Mouse (Mus musculus) megakaryocyte, adult 5-6 weeks (primary cell): ENCODE results near the gene Hist1h2bg. TPM values are rescaled to one million over a fixed set of nuclear protein-coding genes. Genes with fewer than 3 reads are reported as not detected.

Source experiments
- ATAC-seq: 2 replicates; pipeline ENCODE4 v1.8.0; 2016; ENCODE audit warnings: mild to moderate bottlenecking, inconsistent platforms; ENCODE audit not compliant: poor library complexity, severe bottlenecking
- total RNA-seq, 2 experiments: library from RNA; stranded (forward) in 1 of 2; stranded (reverse) in 1 of 2; fragments of 153-499, 151-499 nt in 1 of 2; fragments of 221-1000, 200-1000 nt in 1 of 2; gene quantifications; 2 replicates each; pipeline versions ENCODE4 v1.2.3 to v1.2.4; 2015 to 2017

Gene Hist1h2bg
- total RNA-seq, 2 experiments from 2014 or later = 325 to 1,721 TPM

- no peak for ATAC-seq
Measured at GRCm38 (mm10) chr13:23610393-23610792, 39.2 kb downstream of the Hist1h2bg start.

GRCm38 (mm10) chr13:23611638-23612037 lies 40.4 kb downstream of the Hist1h2bg start:
- no peak for ATAC-seq

GRCm38 (mm10) chr13:23620056-23620732 lies 49.0 kb downstream of the Hist1h2bg start:
- no peak for ATAC-seq

GRCm38 (mm10) chr13:23620733-23621531 lies 49.7 kb downstream of the Hist1h2bg start, which contains the start of gene Hist1h2be:
Hist1h2be (minus strand) TSS chr13:23621124.
- peak; percentile 63 for ATAC-seq

Other genes starting within 250 kb of the Hist1h2bg start
Only the 30 nearest of the 35 such genes appear.
- 5.1 and 5.2 TPM in 2 replicates for gene Abt1, start 147.5 kb upstream of the Hist1h2bg start, total RNA-seq (2015)
- gene Abt1, start 147.5 kb upstream of the Hist1h2bg start, total RNA-seq (2017) = 6.8 and 11.2 TPM in 2 replicates
- not detected in 2 replicates for gene Btn1a1, start 105.5 kb upstream of the Hist1h2bg start, total RNA-seq (2015)
- gene Btn1a1, start 105.5 kb upstream of the Hist1h2bg start, total RNA-seq (2017) = not detected in 2 replicates
- gene Btn2a2, start 82.5 kb upstream of the Hist1h2bg start, total RNA-seq (2015) = not detected in 2 replicates
- gene Btn2a2, start 82.5 kb upstream of the Hist1h2bg start, total RNA-seq (2017) = not detected in 2 replicates
- 61.7 and 63.9 TPM in 2 replicates for gene Hist1h4h, start 40.3 kb upstream of the Hist1h2bg start, total RNA-seq (2015)
- 1,033 and 1,202 TPM in 2 replicates for gene Hist1h4h, start 40.3 kb upstream of the Hist1h2bg start, total RNA-seq (2017)
- gene Hist1h2af, start 37.5 kb upstream of the Hist1h2bg start, total RNA-seq (2015) = 61.9 and 91.1 TPM in 2 replicates
- gene Hist1h2af, start 37.5 kb upstream of the Hist1h2bg start, total RNA-seq (2017) = 1,786 and 1,821 TPM in 2 replicates
- 225 and 241 TPM in 2 replicates for gene Hist1h3g, start 36.0 kb upstream of the Hist1h2bg start, total RNA-seq (2015)
- 441 and 668 TPM in 2 replicates for gene Hist1h3g, start 36.0 kb upstream of the Hist1h2bg start, total RNA-seq (2017)
- 32.3 and 36.5 TPM in 2 replicates for gene Hist1h2bh, start 28.0 kb upstream of the Hist1h2bg start, total RNA-seq (2015)
- gene Hist1h2bh, start 28.0 kb upstream of the Hist1h2bg start, total RNA-seq (2017) = 143 and 176 TPM in 2 replicates
- gene Hist1h3f, start 27.3 kb upstream of the Hist1h2bg start, total RNA-seq (2015) = 43.8 and 48.7 TPM in 2 replicates
- 145 and 146 TPM in 2 replicates for gene Hist1h3f, start 27.3 kb upstream of the Hist1h2bg start, total RNA-seq (2017)
- gene Hist1h4f, start 19.7 kb upstream of the Hist1h2bg start, total RNA-seq (2015) = 110 and 116 TPM in 2 replicates
- 2,488 and 3,291 TPM in 2 replicates for gene Hist1h4f, start 19.7 kb upstream of the Hist1h2bg start, total RNA-seq (2017)
- gene Hist1h1d, start 18.1 kb upstream of the Hist1h2bg start, total RNA-seq (2015) = 16.7 and 17.0 TPM in 2 replicates
- 182 and 184 TPM in 2 replicates for gene Hist1h1d, start 18.1 kb upstream of the Hist1h2bg start, total RNA-seq (2017)
- gene Hist1h3e, start 9.0 kb upstream of the Hist1h2bg start, total RNA-seq (2015) = 101 and 161 TPM in 2 replicates
- gene Hist1h3e, start 9.0 kb upstream of the Hist1h2bg start, total RNA-seq (2017) = 295 and 358 TPM in 2 replicates
- gene Hist1h2ae, start 176 bp upstream of the Hist1h2bg start, total RNA-seq (2015) = 8.8 and 9.0 TPM in 2 replicates
- 272 and 274 TPM in 2 replicates for gene Hist1h2ae, start 176 bp upstream of the Hist1h2bg start, total RNA-seq (2017)
- 449 and 490 TPM in 2 replicates for gene Hist1h2bf, start 2.8 kb downstream of the Hist1h2bg start, total RNA-seq (2015)
- gene Hist1h2bf, start 2.8 kb downstream of the Hist1h2bg start, total RNA-seq (2017) = 736 and 744 TPM in 2 replicates
- 3.2 and 3.6 TPM in 2 replicates for gene Hist1h2ad, start 3.0 kb downstream of the Hist1h2bg start, total RNA-seq (2015)
- 93.7 and 99.2 TPM in 2 replicates for gene Hist1h2ad, start 3.0 kb downstream of the Hist1h2bg start, total RNA-seq (2017)
- 150 and 159 TPM in 2 replicates for gene Hist1h3d, start 4.4 kb downstream of the Hist1h2bg start, total RNA-seq (2015)
- gene Hist1h3d, start 4.4 kb downstream of the Hist1h2bg start, total RNA-seq (2017) = 86.3 and 96.3 TPM in 2 replicates
- 655 and 672 TPM in 2 replicates for gene Hist1h4d, start 10.2 kb downstream of the Hist1h2bg start, total RNA-seq (2015)
- 1,182 and 1,443 TPM in 2 replicates for gene Hist1h4d, start 10.2 kb downstream of the Hist1h2bg start, total RNA-seq (2017)
- gene Hist1h2be, start 49.7 kb downstream of the Hist1h2bg start, total RNA-seq (2015) = 15.1 and 16.4 TPM in 2 replicates
- 110 and 115 TPM in 2 replicates for gene Hist1h2be, start 49.7 kb downstream of the Hist1h2bg start, total RNA-seq (2017)
- 408 and 475 TPM in 2 replicates for gene Hist1h1e, start 51.2 kb downstream of the Hist1h2bg start, total RNA-seq (2015)
- 457 and 467 TPM in 2 replicates for gene Hist1h1e, start 51.2 kb downstream of the Hist1h2bg start, total RNA-seq (2017)
- gene Hist1h2ac, start 112.6 kb downstream of the Hist1h2bg start, total RNA-seq (2015) = 10.3 and 12.0 TPM in 2 replicates
- gene Hist1h2ac, start 112.6 kb downstream of the Hist1h2bg start, total RNA-seq (2017) = 67.7 and 81.2 TPM in 2 replicates
- 40.3 and 42.6 TPM in 2 replicates for gene Hist1h2bc, start 112.8 kb downstream of the Hist1h2bg start, total RNA-seq (2015)
- 253 and 263 TPM in 2 replicates for gene Hist1h2bc, start 112.8 kb downstream of the Hist1h2bg start, total RNA-seq (2017)
- gene Hist1h1t, start 124.4 kb downstream of the Hist1h2bg start, total RNA-seq (2015) = 0.94 TPM in 1 of 2 replicates, not detected in the other
- gene Hist1h1t, start 124.4 kb downstream of the Hist1h2bg start, total RNA-seq (2017) = 2.7 and 5.3 TPM in 2 replicates
- gene Hist1h4c, start 127.1 kb downstream of the Hist1h2bg start, total RNA-seq (2015) = 60.8 and 62.1 TPM in 2 replicates
- 282 and 359 TPM in 2 replicates for gene Hist1h4c, start 127.1 kb downstream of the Hist1h2bg start, total RNA-seq (2017)
- 12.3 and 17.1 TPM in 2 replicates for gene Hfe, start 139.5 kb downstream of the Hist1h2bg start, total RNA-seq (2015)
- 7.6 and 8.5 TPM in 2 replicates for gene Hfe, start 139.5 kb downstream of the Hist1h2bg start, total RNA-seq (2017)
- 179 and 186 TPM in 2 replicates for gene Hist1h1c, start 167.4 kb downstream of the Hist1h2bg start, total RNA-seq (2015)
- 1,288 and 1,327 TPM in 2 replicates for gene Hist1h1c, start 167.4 kb downstream of the Hist1h2bg start, total RNA-seq (2017)
- gene Hist1h3c, start 174.2 kb downstream of the Hist1h2bg start, total RNA-seq (2015) = 115 and 119 TPM in 2 replicates
- 508 and 593 TPM in 2 replicates for gene Hist1h3c, start 174.2 kb downstream of the Hist1h2bg start, total RNA-seq (2017)
- 264 and 296 TPM in 2 replicates for gene Hist1h2bb, start 175.3 kb downstream of the Hist1h2bg start, total RNA-seq (2015)
- gene Hist1h2bb, start 175.3 kb downstream of the Hist1h2bg start, total RNA-seq (2017) = 5,681 and 7,839 TPM in 2 replicates
- 64.3 and 114 TPM in 2 replicates for gene Hist1h2ab, start 179.7 kb downstream of the Hist1h2bg start, total RNA-seq (2015)
- gene Hist1h2ab, start 179.7 kb downstream of the Hist1h2bg start, total RNA-seq (2017) = 3,821 and 4,666 TPM in 2 replicates
- 495 and 572 TPM in 2 replicates for gene Hist1h3b, start 180.9 kb downstream of the Hist1h2bg start, total RNA-seq (2015)
- 546 and 613 TPM in 2 replicates for gene Hist1h3b, start 180.9 kb downstream of the Hist1h2bg start, total RNA-seq (2017)
- 64.8 and 95.3 TPM in 2 replicates for gene Hist1h4b, start 185.6 kb downstream of the Hist1h2bg start, total RNA-seq (2015)
- gene Hist1h4b, start 185.6 kb downstream of the Hist1h2bg start, total RNA-seq (2017) = 562 and 732 TPM in 2 replicates
- 58.1 TPM in 2 replicates for gene Hist1h4a, start 189.8 kb downstream of the Hist1h2bg start, total RNA-seq (2015)
- gene Hist1h4a, start 189.8 kb downstream of the Hist1h2bg start, total RNA-seq (2017) = 540 and 548 TPM in 2 replicates